Mouse (Mus musculus) liver, embryonic 14.5 days (tissue): ENCODE results near the gene Rmi2. TPM values are rescaled to one million over a fixed set of nuclear protein-coding genes. Genes with fewer than 3 reads are reported as not detected.

Experiments
- ATAC-seq: fragments of 200-750 bp; cut with Nextera tagmentation; 2 replicates; pipeline ENCODE4 v1.8.0; 2017; ENCODE audit warnings: moderate number of reproducible peaks, mild to moderate bottlenecking, moderate library complexity; ENCODE audit not compliant: insufficient read depth
- DNase-seq, 3 experiments: peaks; one replicate each; pipeline ENCODE4 v3.0.0-alpha.2; 2012 to 2013; ENCODE audit warnings: low read depth in 3 of 3, low spot score in 3 of 3
- H3K27ac ChIP-seq: fragments of 300-500 bp; sonication (generic); 2 replicates; pipeline ENCODE4 v1.5.1; 2014; ENCODE audit warnings: moderate library complexity, mild to moderate bottlenecking, control low read depth, inconsistent platforms
- H3K27me3 ChIP-seq: fragments of 300-500 bp; sonication (generic); 2 replicates; pipeline ENCODE4 v1.6.1; 2014; ENCODE audit warnings: mild to moderate bottlenecking, low read length, moderate library complexity; ENCODE audit not compliant: control insufficient read depth, insufficient read depth
- H3K36me3 ChIP-seq: fragments of 300-500 bp; sonication (generic); replicated peaks from 2 replicates; pipeline ENCODE4 v1.6.1; 2014; ENCODE audit warnings: low read depth; ENCODE audit not compliant: control insufficient read depth, insufficient read depth
- H3K4me1 ChIP-seq, 2 experiments: fragments of 200-500 bp in 1 of 2; fragments of 300-500 bp in 1 of 2; sonication (generic) in 1 of 2; replicated peaks; 2 replicates each; pipeline ENCODE4 v1.6.1; 2012 to 2014; ENCODE audit warnings: antibody characterized with exemption in 1 of 2, inconsistent platforms in 1 of 2, low read length in 1 of 2; ENCODE audit not compliant: control insufficient read depth in 2 of 2, insufficient read depth in 2 of 2
- H3K4me2 ChIP-seq: fragments of 300-500 bp; sonication (generic); 2 replicates; pipeline ENCODE4 v1.6.1; 2014; ENCODE audit warnings: low read depth, mild to moderate bottlenecking, control low read depth, moderate library complexity
- H3K4me3 ChIP-seq, 2 experiments: fragments of 200-500 bp in 1 of 2; fragments of 300-500 bp in 1 of 2; sonication (generic) in 1 of 2; 2 replicates each; pipeline ENCODE4 v1.5.1; 2012 to 2014; ENCODE audit warnings: low read depth in 2 of 2, low read length in 2 of 2, mild to moderate bottlenecking in 2 of 2, control low read depth in 1 of 2, inconsistent platforms in 1 of 2, moderate library complexity in 1 of 2; ENCODE audit not compliant: insufficient read depth in 1 of 2
- H3K9ac ChIP-seq: fragments of 300-500 bp; sonication (generic); replicated peaks from 2 replicates; pipeline ENCODE4 v1.6.1; 2014; ENCODE audit warnings: mild to moderate bottlenecking, control low read depth, moderate library complexity
- H3K9me3 ChIP-seq: fragments of 300-500 bp; sonication (generic); 2 replicates; pipeline ENCODE4 v1.6.1; 2016; ENCODE audit warnings: low read length, mixed read lengths; ENCODE audit not compliant: control insufficient read depth
- CTCF ChIP-seq: IDR thresholded peaks from 2 replicates; pipeline ENCODE4 v1.5.1; 2016; ENCODE audit warnings: antibody characterized with exemption, low read depth, control low read depth
- EP300 ChIP-seq: IDR thresholded peaks from 2 replicates; pipeline ENCODE4 v1.6.1; 2016; ENCODE audit warnings: antibody characterized with exemption, low read depth
- WGBS: fragments of 180-500 bp; shearing (Covaris S2); extraction: QIAGEN DNeasy Blood & Tissue Kit; methylation state at CpG from one replicate; pipeline ENCODE4 v1.1.7; 2014; ENCODE audit not compliant: insufficient replicate concordance; 5-methylcytosine and 5-hydroxymethylcytosine counted together
- polyA plus RNA-seq, 2 experiments: library from polyadenylated mRNA; depleted of rRNA in 1 of 2; stranded (reverse) in 1 of 2; unstranded in 1 of 2; fragments of >200 nt; fragmentation: Nextera tagmentation in 1 of 2; extraction: Ambion mirVana in 1 of 2; gene quantifications; 2 replicates each; pipeline versions ENCODE4 v1.2.1 to v1.2.3; 2012 to 2014

Rmi2 gene
- polyA plus RNA-seq, 2 experiments = 1.3 to 2.9 TPM

- H3K9me3 ChIP-seq = no peaks in the 10 kb centered on the region
- ATAC-seq = no peak
- no peak overlapping the region for H3K9ac ChIP-seq
- no peak overlapping the region for H3K27ac ChIP-seq
- peaks cover 0 to 7% of the 10 kb centered on the region in 2 experiments; a peak in 2 of 4 replicates for H3K4me1 ChIP-seq
- no peak overlapping the region for H3K4me3 ChIP-seq
- no peak for DNase-seq
- H3K36me3 ChIP-seq = no peaks in the 10 kb centered on the region
- WGBS = 67% methylated on average over 4 of the region's 4 CpGs
- TF ChIP-seq EP300 (no peak), CTCF (no peak)
- no peak overlapping the region for H3K4me2 ChIP-seq
- no peaks in the 10 kb centered on the region for H3K27me3 ChIP-seq
These were observed 16.2 kb upstream of the Rmi2 start for GRCm38 (mm10) chr16:10818579-10819135.

- ATAC-seq (no peak), DNase-seq (no peak)
- H3K9me3 ChIP-seq = no peaks in the 10 kb centered on the region
- no peaks in the 10 kb centered on the region for H3K36me3 ChIP-seq
- H3K4me3 ChIP-seq = no peak overlapping the region
- H3K27ac ChIP-seq = no peak overlapping the region
- TF ChIP-seq EP300 = no peak
- TF ChIP-seq CTCF = no peak
- no peak overlapping the region for H3K9ac ChIP-seq
- H3K4me2 ChIP-seq = no peak overlapping the region
- H3K4me1 ChIP-seq = peaks cover 0 to 2% of the 10 kb centered on the region in 2 experiments; a peak in 2 of 4 replicates
- 44% methylated on average over 3 of the region's 3 CpGs for WGBS
- H3K27me3 ChIP-seq = no peaks in the 10 kb centered on the region
These were observed 14.9 kb upstream of the Rmi2 start for GRCm38 (mm10) chr16:10819966-10820365.

GRCm38 (mm10) chr16:10821387-10821786 is 13.5 kb upstream of the Rmi2 start:
- H3K9me3 ChIP-seq = no peaks in the 10 kb centered on the region
- no peak for TF ChIP-seq CTCF
- no peak for TF ChIP-seq EP300
- H3K4me1 ChIP-seq = no peaks in the 10 kb centered on the region
- DNase-seq = no peak
- H3K36me3 ChIP-seq = no peaks in the 10 kb centered on the region
- no peak overlapping the region for H3K4me2 ChIP-seq
- WGBS = 46% methylated on average over 4 of the region's 4 CpGs
- no peak overlapping the region for H3K27ac ChIP-seq
- H3K9ac ChIP-seq = no peak overlapping the region
- no peaks in the 10 kb centered on the region for H3K27me3 ChIP-seq
- ATAC-seq = no peak
- H3K4me3 ChIP-seq = no peak overlapping the region

GRCm38 (mm10) chr16:10824536-10824935 is 10.3 kb upstream of the Rmi2 start:
- Histone ChIP-seq H3K9ac (no peak overlapping the region), H3K27me3 (no peaks in the 10 kb centered on the region), H3K36me3 (no peaks in the 10 kb centered on the region), H3K4me3 (no peak overlapping the region), H3K4me2 (no peak overlapping the region), H3K27ac (no peak overlapping the region), H3K9me3 (no peaks in the 10 kb centered on the region), H3K4me1 (no peaks in the 10 kb centered on the region)
- TF ChIP-seq CTCF (no peak), EP300 (no peak)
- no peak for ATAC-seq
- WGBS = 62% methylated on average over 1 of the region's 1 CpGs
- DNase-seq = no peak

- Histone ChIP-seq H3K27ac (no peak overlapping the region), H3K36me3 (no peaks in the 10 kb centered on the region), H3K9me3 (no peaks in the 10 kb centered on the region), H3K4me3 (no peak overlapping the region), H3K27me3 (no peaks in the 10 kb centered on the region), H3K4me2 (no peak overlapping the region), H3K9ac (no peak overlapping the region), H3K4me1 (no peaks in the 10 kb centered on the region)
- 61% methylated on average over 4 of the region's 4 CpGs for WGBS
- no peak for ATAC-seq
- TF ChIP-seq CTCF = no peak
- TF ChIP-seq EP300 = no peak
- no peak for DNase-seq
These were observed 9.0 kb upstream of the Rmi2 start for GRCm38 (mm10) chr16:10825840-10826239.
